Mouse (Mus musculus): ENCODE measurements around the gene Plekhh3.

- TF ChIP-seq GATA1 (IDR thresholded peaks at IDR 0.05; ENCODE audit: low read length), result no peak
- no peak for TF ChIP-seq TAL1 (IDR thresholded peaks at IDR 0.05; ENCODE audit: low read length)
Measured at GRCm38 (mm10) chr11:101163476-101164350, 7.4 kb downstream of the Plekhh3 start.
